In the genomic region with DNA sequence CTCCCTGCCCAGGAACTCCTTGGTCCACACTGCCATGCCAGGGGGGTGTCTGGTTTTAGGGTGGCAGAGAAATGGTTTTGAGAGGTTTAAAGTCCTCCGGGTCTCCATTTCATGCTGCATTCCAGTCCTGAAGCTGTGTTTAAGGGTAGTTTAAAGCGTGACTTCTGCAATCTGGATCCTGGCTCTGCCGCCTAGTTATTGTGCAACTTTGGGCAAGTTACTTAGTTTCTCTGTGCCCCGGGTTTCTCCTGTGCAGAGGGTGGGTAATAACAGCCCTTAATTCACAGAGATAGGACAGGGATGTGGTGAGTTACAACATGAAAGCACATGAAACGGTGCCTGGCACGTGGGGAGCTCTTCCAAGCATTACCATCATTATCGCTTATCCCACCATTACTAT, we compare ENCODE assay signal across 26 mouse cellular contexts. TPM values are rescaled to one million over a fixed set of nuclear protein-coding genes. Genes with fewer than 3 reads are reported as not detected.
DNase-seq lines count a peak whose midpoint lies in the region; ATAC-seq and TF ChIP-seq lines count a peak whose summit lies in the region.
"Had no signal": no experiment of that assay in that cellular context is flagged by ENCODE, and none has a peak within 500 bp of the region (broad histone marks: within the 10 kb centered on the region; RNA-seq: fewer than 3 reads in every experiment).

No protein-coding gene starts in this region.

- WGBS in heart, embryonic 13.5 days: 78% methylated on average over 7 of the region's 7 CpGs
- WGBS in heart, embryonic 12.5 days: 81% methylated on average over 7 of the region's 7 CpGs
- WGBS in kidney, adult 2 months: 61% methylated on average over 7 of the region's 7 CpGs
- 82% methylated on average over 7 of the region's 7 CpGs for WGBS in kidney, embryonic 16.5 days
- WGBS in hindbrain, embryonic 10.5 days: 88% methylated on average over 7 of the region's 7 CpGs

- no peak overlapping the region for H3K27ac ChIP-seq in heart, embryonic 13.5 days (replicated peaks)
- H3K27ac ChIP-seq in heart, embryonic 12.5 days (ENCODE audit: poor library complexity, severe bottlenecking): no peak overlapping the region
- H3K27ac ChIP-seq in kidney, adult 2 months (ENCODE audit: insufficient read depth, low read depth, low read length): no peak overlapping the region
- no peak overlapping the region for H3K27ac ChIP-seq in kidney, embryonic 16.5 days (ENCODE audit: low read length)
- no peak overlapping the region for H3K27ac ChIP-seq in hindbrain, embryonic 10.5 days
- H3K27ac ChIP-seq: forebrain, embryonic 10.5 days; heart, embryonic 10.5 days; hindbrain, postnatal 0 days; limb, embryonic 13.5 days; liver, embryonic 13.5 days; midbrain, embryonic 10.5 days; neural tube, embryonic 13.5 days had no signal

- H3K4me2 ChIP-seq in heart, embryonic 13.5 days: peak overlapping the region; percentile 18; the same call in 1 of the 2 replicates
- no peak overlapping the region for H3K4me2 ChIP-seq in heart, embryonic 12.5 days
- H3K4me2 ChIP-seq in kidney, embryonic 16.5 days (replicated peaks; ENCODE audit: low read depth, low read length): no peak overlapping the region
- H3K4me2 ChIP-seq: limb, embryonic 13.5 days; liver, embryonic 13.5 days; lung, embryonic 14.5 days; neural tube, embryonic 13.5 days had no signal

- peaks cover 25% of the 10 kb centered on the region for H3K4me1 ChIP-seq in heart, embryonic 13.5 days
- H3K4me1 ChIP-seq in heart, embryonic 12.5 days (replicated peaks): peaks cover 12% of the 10 kb centered on the region
- H3K4me1 ChIP-seq in kidney, adult 2 months (ENCODE audit: control insufficient read depth, insufficient read depth, low read length): 0 out of 2 replicates have a peak, but pooled peaks cover 5% of the 10 kb centered on the region
- H3K4me1 ChIP-seq in kidney, embryonic 16.5 days (ENCODE audit: insufficient read depth, low read length): no peaks in the 10 kb centered on the region
- H3K4me1 ChIP-seq in hindbrain, embryonic 10.5 days (replicated peaks): peaks cover 12% of the 10 kb centered on the region

- H3K36me3 ChIP-seq in heart, embryonic 13.5 days: no peaks in the 10 kb centered on the region
- H3K36me3 ChIP-seq in heart, embryonic 12.5 days: no peaks in the 10 kb centered on the region
- H3K36me3 ChIP-seq in kidney, adult 2 months (ENCODE audit: control insufficient read depth, insufficient read depth, low read length): no peaks in the 10 kb centered on the region
- H3K36me3 ChIP-seq in kidney, embryonic 16.5 days (ENCODE audit: insufficient read depth, low read length): no peaks in the 10 kb centered on the region
- H3K36me3 ChIP-seq in hindbrain, embryonic 10.5 days: no peaks in the 10 kb centered on the region
- H3K36me3 ChIP-seq: forebrain, embryonic 10.5 days; heart, embryonic 10.5 days; limb, embryonic 13.5 days; liver, embryonic 13.5 days; midbrain, embryonic 10.5 days; neural tube, embryonic 13.5 days had no signal

- DNase-seq in adrenal gland, adult 2 months: peak; percentile 17
- DNase-seq in adrenal gland, adult 18-20 months (ENCODE audit: low spot score in 2 of 2): no peak
- peak; percentile 34 for DNase-seq in kidney, adult 2 months
- no peak for DNase-seq in hindbrain, embryonic 10.5 days (ENCODE audit: low spot score)
- DNase-seq: liver, embryonic 13.5 days; retina, postnatal 1 day; spleen, adult 18-20 months had no signal

- H3K27me3 ChIP-seq in heart, embryonic 13.5 days (replicated peaks): peaks cover 72% of the 10 kb centered on the region
- H3K27me3 ChIP-seq in heart, embryonic 12.5 days (replicated peaks): peaks cover 47% of the 10 kb centered on the region
- H3K27me3 ChIP-seq in kidney, adult 2 months (replicated peaks; ENCODE audit: control insufficient read depth, insufficient read depth, low read length): no peaks in the 10 kb centered on the region
- no peaks in the 10 kb centered on the region; the same call in 1 of the 2 replicates for H3K27me3 ChIP-seq in kidney, embryonic 16.5 days (ENCODE audit: insufficient read depth, low read length)
- H3K27me3 ChIP-seq in hindbrain, embryonic 10.5 days (ENCODE audit: insufficient read depth, poor library complexity, severe bottlenecking): peaks cover 48% of the 10 kb centered on the region

- no peak for TF ChIP-seq POLR2A in kidney, adult 2 months (IDR thresholded peaks at IDR 0.05; ENCODE audit: low read depth, low read length)

- ATAC-seq in heart, embryonic 13.5 days (ENCODE audit: extremely low read depth, insufficient number of reproducible peaks, low FRiP score, low TSS enrichment): no peak
- ATAC-seq in heart, embryonic 12.5 days (ENCODE audit: insufficient number of reproducible peaks, low FRiP score): no peak
- ATAC-seq in kidney, embryonic 16.5 days (ENCODE audit: low FRiP score, low TSS enrichment): no peak
- ATAC-seq in granulocyte monocyte progenitor cell, adult 5-6 weeks (replicated peaks; ENCODE audit: poor library complexity, severe bottlenecking): peak; percentile 76
- ATAC-seq: intestine, embryonic 16.5 days; midbrain, embryonic 16.5 days had no signal

- no peaks in the 10 kb centered on the region for H3K9me3 ChIP-seq in heart, embryonic 13.5 days
- H3K9me3 ChIP-seq in heart, embryonic 12.5 days (replicated peaks): no peaks in the 10 kb centered on the region
- H3K9me3 ChIP-seq in kidney, embryonic 16.5 days (ENCODE audit: low read length): no peaks in the 10 kb centered on the region
- no peaks in the 10 kb centered on the region for H3K9me3 ChIP-seq in hindbrain, embryonic 10.5 days
- H3K9me3 ChIP-seq: forebrain, embryonic 10.5 days; heart, embryonic 10.5 days; limb, embryonic 13.5 days; liver, embryonic 13.5 days; midbrain, embryonic 10.5 days; neural tube, embryonic 13.5 days had no signal

- H3K4me3 ChIP-seq in heart, embryonic 13.5 days: no peak overlapping the region
- H3K4me3 ChIP-seq in heart, embryonic 12.5 days: no peak overlapping the region
- no peak overlapping the region for H3K4me3 ChIP-seq in kidney, adult 2 months (ENCODE audit: insufficient read depth, low read depth, low read length)
- H3K4me3 ChIP-seq in kidney, embryonic 16.5 days (ENCODE audit: low read length): no peak overlapping the region
- no peak overlapping the region for H3K4me3 ChIP-seq in hindbrain, embryonic 10.5 days
- H3K4me3 ChIP-seq: forebrain, embryonic 10.5 days; heart, embryonic 10.5 days; limb, embryonic 13.5 days; liver, embryonic 13.5 days; midbrain, embryonic 10.5 days; myocyte; neural tube, embryonic 13.5 days had no signal

- TF ChIP-seq CTCF in kidney, adult 2 months (conservative IDR thresholded peaks at IDR 0.05; ENCODE audit: insufficient read depth, insufficient read length, low read depth, low read length): no peak

- no peak overlapping the region for H3K9ac ChIP-seq in heart, embryonic 13.5 days
- H3K9ac ChIP-seq in heart, embryonic 12.5 days: no peak overlapping the region
- no peak overlapping the region for H3K9ac ChIP-seq in kidney, embryonic 16.5 days (replicated peaks; ENCODE audit: low read length)
- H3K9ac ChIP-seq: limb, embryonic 13.5 days; liver, embryonic 13.5 days; lung, embryonic 14.5 days; neural tube, embryonic 13.5 days had no signal

RNA-seq across cellular contexts. Expression of a gene that starts 35.5 kb away (rescaled TPM):
- not detected for total RNA-seq in adrenal gland, adult 2 months (2021)
- polyA plus RNA-seq in adrenal gland, adult 2 months (2012; rRNA removed): 0.42 and 0.44 TPM in 2 replicates
- total RNA-seq in adrenal gland, adult 18-20 months (2021): not detected
- not detected in 2 replicates for polyA plus RNA-seq in heart, embryonic 13.5 days (2015; fragmentation: Nextera tagmentation; extraction: Ambion mirVana)
- not detected in 2 replicates for polyA plus RNA-seq in heart, embryonic 12.5 days (2016; fragmentation: Nextera tagmentation; extraction: Ambion mirVana)
- polyA plus RNA-seq in kidney, adult 2 months (2012; rRNA removed): not detected in 2 replicates
- polyA plus RNA-seq in kidney, embryonic 16.5 days (2015; fragmentation: Nextera tagmentation; extraction: Ambion mirVana): not detected in 2 replicates
- not detected in 2 replicates for total RNA-seq in granulocyte monocyte progenitor cell, adult 5-6 weeks (2014; fragmentation: Nextera tagmentation)
- total RNA-seq in granulocyte monocyte progenitor cell, adult 5-6 weeks (2017): 0.26 TPM in 1 of 2 replicates, not detected in the other
- 0.27 and 0.60 TPM in 2 replicates for polyA plus RNA-seq in hindbrain, embryonic 10.5 days (2016; fragmentation: Nextera tagmentation; extraction: Ambion mirVana)
- total RNA-seq: gastrocnemius, postnatal 25 days; hematopoietic stem cell, adult 5-6 weeks; hindbrain, postnatal 0 days; left cerebral cortex, adult 18-20 months; left cerebral cortex, postnatal 25 days had no signal
- polyA plus RNA-seq: forebrain, embryonic 10.5 days; hindbrain, postnatal 0 days; intestine, embryonic 16.5 days; large intestine, adult 2 months; limb, embryonic 13.5 days; liver, embryonic 13.5 days; lung, embryonic 14.5 days; midbrain, embryonic 16.5 days; myocyte; neural tube, embryonic 13.5 days had no signal

Comparison
In these comparisons a context has a peak if more than half of its experiments do, and no peak if none do; other contexts are left out.
1. DNase-seq: peak in adrenal gland, adult 2 months (single experiment) and kidney, adult 2 months (single experiment); none in adrenal gland, adult 18-20 months (0 of 2) and hindbrain, embryonic 10.5 days (single experiment).